Mouse (Mus musculus): ENCODE measurements around the gene Ltbp3. TPM values are rescaled to one million over a fixed set of nuclear protein-coding genes. Genes with fewer than 3 reads are reported as not detected.

Ltbp3 gene
- polyA plus RNA-seq, 1 experiment from 2014 or later, result 9.5 TPM

- Histone ChIP-seq H3K36me3 (peaks cover 50% of the 10 kb centered on the region), H3K27me3 (no peaks in the 10 kb centered on the region), H3K4me2 (replicated peaks) (peak within 1 kb of the TSS; percentile 97), H3K27ac (no peak within 1 kb of the TSS), H3K4me1 (replicated peaks) (peaks cover 58% of the 10 kb centered on the region), H3K4me3 (replicated peaks) (peak within 1 kb of the TSS; percentile 95), H3K9me3 (no peaks in the 10 kb centered on the region), H3K9ac (replicated peaks) (peak within 1 kb of the TSS; percentile 68)
- 17% methylated on average over 41 of the region's 49 CpGs for WGBS
- no peak for ATAC-seq
Observed at GRCm38 (mm10) chr19:5725767-5726515, 14.8 kb upstream of the Ltbp3 start, which contains the start of gene Ehbp1l1. Ehbp1l1 (minus strand) TSS chr19:5726317.

- WGBS, result 80% methylated on average over 15 of the region's 15 CpGs
Observed at GRCm38 (mm10) chr19:5726961-5727578, 13.6 kb upstream of the Ltbp3 start.

GRCm38 (mm10) chr19:5727701-5728100, 13.0 kb upstream of the Ltbp3 start:
- peaks cover 66% of the 10 kb centered on the region for H3K4me1 ChIP-seq (replicated peaks)
- peaks cover 33% of the 10 kb centered on the region for H3K36me3 ChIP-seq
- no peaks in the 10 kb centered on the region for H3K27me3 ChIP-seq
- peak overlapping the region; percentile 95 for H3K4me3 ChIP-seq (replicated peaks)
- H3K9me3 ChIP-seq, result no peaks in the 10 kb centered on the region
- 4% methylated on average over 14 of the region's 14 CpGs for WGBS
- peak overlapping the region; percentile 97 for H3K4me2 ChIP-seq (replicated peaks)
- no peak for ATAC-seq
- no peak overlapping the region for H3K27ac ChIP-seq
- H3K9ac ChIP-seq (replicated peaks), result peak overlapping the region; percentile 99

More at GRCm38 (mm10) chr19:5726961-5727578, 13.6 kb upstream of the Ltbp3 start:
- ATAC-seq, result no peak
- Histone ChIP-seq H3K4me2 (replicated peaks) (peak overlapping the region; percentile 97), H3K4me1 (replicated peaks) (peaks cover 66% of the 10 kb centered on the region), H3K4me3 (replicated peaks) (peak overlapping the region; percentile 95), H3K9me3 (no peaks in the 10 kb centered on the region), H3K9ac (replicated peaks) (peak overlapping the region; percentile 68), H3K36me3 (peaks cover 39% of the 10 kb centered on the region), H3K27ac (no peak overlapping the region), H3K27me3 (no peaks in the 10 kb centered on the region)

- H3K4me1 ChIP-seq (replicated peaks), result peaks cover 66% of the 10 kb centered on the region
Observed at GRCm38 (mm10) chr19:5728631-5729443, 11.9 kb upstream of the Ltbp3 start.

GRCm38 (mm10) chr19:5729444-5729815, 11.3 kb upstream of the Ltbp3 start, which contains the start of gene Fam89b:
Fam89b (minus strand) TSS chr19:5729653.
- H3K4me1 ChIP-seq (replicated peaks), result peaks cover 65% of the 10 kb centered on the region
- H3K4me2 ChIP-seq (replicated peaks), result peak within 1 kb of the TSS; percentile 97
- H3K9ac ChIP-seq (replicated peaks), result peak within 1 kb of the TSS; percentile 99
- under 1% methylated on average over 37 of the region's 37 CpGs for WGBS
- peak; percentile 79 for ATAC-seq
- peaks cover 20% of the 10 kb centered on the region for H3K36me3 ChIP-seq
- no peaks in the 10 kb centered on the region for H3K9me3 ChIP-seq
- peak within 1 kb of the TSS; percentile 95 for H3K4me3 ChIP-seq (replicated peaks)
- peak within 1 kb of the TSS; percentile 98 for H3K27ac ChIP-seq
- peaks cover 3% of the 10 kb centered on the region; the same call in 1 of the 2 replicates for H3K27me3 ChIP-seq

More at GRCm38 (mm10) chr19:5728631-5729443, 11.9 kb upstream of the Ltbp3 start:
- Histone ChIP-seq H3K4me3 (replicated peaks) (peak overlapping the region; percentile 95), H3K9ac (replicated peaks) (peak overlapping the region; percentile 99), H3K9me3 (no peaks in the 10 kb centered on the region), H3K4me2 (replicated peaks) (peak overlapping the region; percentile 97), H3K27ac (peak overlapping the region; percentile 98), H3K27me3 (no peaks in the 10 kb centered on the region), H3K36me3 (peaks cover 26% of the 10 kb centered on the region)
- WGBS, result 8% methylated on average over 37 of the region's 37 CpGs
- peak; percentile 29 for ATAC-seq

GRCm38 (mm10) chr19:5730314-5731186, 10.2 kb upstream of the Ltbp3 start:
- ATAC-seq, result no peak

GRCm38 (mm10) chr19:5731264-5731978, 9.3 kb upstream of the Ltbp3 start:
- H3K27ac ChIP-seq, result peak overlapping the region; percentile 79
- ATAC-seq, result peak; percentile 84
- no peaks in the 10 kb centered on the region for H3K9me3 ChIP-seq
- 1% methylated on average over 47 of the region's 47 CpGs for WGBS
- peak overlapping the region; percentile 82 for H3K9ac ChIP-seq (replicated peaks)
- H3K4me2 ChIP-seq (replicated peaks), result peak overlapping the region; percentile 97
- H3K36me3 ChIP-seq, result peaks cover 5% of the 10 kb centered on the region; the same call in 1 of the 2 replicates
- H3K27me3 ChIP-seq, result peaks cover 8% of the 10 kb centered on the region; the same call in 1 of the 2 replicates
- peak overlapping the region; percentile 84 for H3K4me3 ChIP-seq (replicated peaks)
- H3K4me1 ChIP-seq (replicated peaks), result peaks cover 45% of the 10 kb centered on the region

More at GRCm38 (mm10) chr19:5730314-5731186, 10.2 kb upstream of the Ltbp3 start:
- peaks cover 54% of the 10 kb centered on the region for H3K4me1 ChIP-seq (replicated peaks)
- peak overlapping the region; percentile 95 for H3K4me3 ChIP-seq (replicated peaks)
- H3K9ac ChIP-seq (replicated peaks), result peak overlapping the region; percentile 99
- WGBS, result 75% methylated on average over 29 of the region's 29 CpGs
- peaks cover 9% of the 10 kb centered on the region for H3K36me3 ChIP-seq
- H3K27me3 ChIP-seq, result peaks cover 8% of the 10 kb centered on the region; the same call in 1 of the 2 replicates
- H3K4me2 ChIP-seq (replicated peaks), result peak overlapping the region; percentile 97
- 0 out of 2 replicates have a peak overlapping the region, but pooled peaks have one; percentile 98 for H3K27ac ChIP-seq
- H3K9me3 ChIP-seq, result no peaks in the 10 kb centered on the region

GRCm38 (mm10) chr19:5734325-5734724, 6.4 kb upstream of the Ltbp3 start:
- no peak overlapping the region for H3K4me2 ChIP-seq (replicated peaks)
- H3K9ac ChIP-seq (replicated peaks), result no peak overlapping the region
- peaks cover 22% of the 10 kb centered on the region for H3K27me3 ChIP-seq
- H3K4me3 ChIP-seq (replicated peaks), result no peak overlapping the region
- ATAC-seq, result no peak
- no peaks in the 10 kb centered on the region for H3K9me3 ChIP-seq
- peaks cover 23% of the 10 kb centered on the region for H3K4me1 ChIP-seq (replicated peaks)
- H3K36me3 ChIP-seq, result peaks cover 3% of the 10 kb centered on the region; the same call in 1 of the 2 replicates
- 83% methylated on average over 9 of the region's 9 CpGs for WGBS
- H3K27ac ChIP-seq, result no peak overlapping the region

- Histone ChIP-seq H3K36me3 (no peaks in the 10 kb centered on the region), H3K27ac (no peak overlapping the region), H3K27me3 (peaks cover 67% of the 10 kb centered on the region), H3K4me3 (replicated peaks) (no peak overlapping the region), H3K9me3 (no peaks in the 10 kb centered on the region), H3K9ac (replicated peaks) (no peak overlapping the region), H3K4me1 (replicated peaks) (peaks cover 28% of the 10 kb centered on the region), H3K4me2 (replicated peaks) (no peak overlapping the region)
- WGBS, result 56% methylated on average over 2 of the region's 2 CpGs
- ATAC-seq, result no peak
Observed at GRCm38 (mm10) chr19:5739446-5739845, 1.3 kb upstream of the Ltbp3 start.

- ATAC-seq, result peak; percentile 59
- peaks cover 83% of the 10 kb centered on the region for H3K27me3 ChIP-seq
- no peaks in the 10 kb centered on the region for H3K9me3 ChIP-seq
- H3K27ac ChIP-seq, result peak overlapping the region; percentile 80
- peak overlapping the region; percentile 94 for H3K4me2 ChIP-seq (replicated peaks)
- H3K4me3 ChIP-seq (replicated peaks), result peak overlapping the region; percentile 57
- peak overlapping the region; percentile 90 for H3K9ac ChIP-seq (replicated peaks)
- no peaks in the 10 kb centered on the region for H3K36me3 ChIP-seq
- WGBS, result under 1% methylated on average over 27 of the region's 55 CpGs
- H3K4me1 ChIP-seq (replicated peaks), result peaks cover 45% of the 10 kb centered on the region
Observed at GRCm38 (mm10) chr19:5741641-5742240, 1.0 kb downstream of the Ltbp3 start.
